Mouse (Mus musculus): ENCODE data around the gene Slc47a1.

DNA sequence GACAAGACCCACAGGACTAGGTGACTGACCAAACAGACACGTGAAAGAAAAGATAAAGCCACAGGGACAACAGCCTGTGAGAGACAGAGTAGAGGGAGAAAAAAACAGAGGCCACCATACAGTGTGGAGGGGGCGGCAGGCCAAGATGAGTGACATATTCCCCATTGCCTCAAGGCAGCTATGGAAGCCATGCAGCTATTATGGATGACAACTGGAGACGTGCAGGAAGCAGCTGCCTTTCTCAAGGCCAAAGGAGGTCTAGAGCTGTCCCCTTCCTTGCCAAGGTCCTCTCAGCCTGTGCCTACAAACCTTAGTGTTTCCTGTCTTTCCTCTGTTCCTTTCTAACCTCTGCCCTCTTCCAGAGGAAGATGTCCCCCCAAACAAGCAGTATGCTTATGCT is 12.2 kb downstream of the Slc47a1 start:
- TF ChIP-seq CTCF (IDR thresholded peaks at IDR 0.05; ENCODE audit: borderline replicate concordance, control insufficient read depth, extremely low read depth, insufficient read depth, low read length, poor library complexity): no peak
- TF ChIP-seq POLR2A (IDR thresholded peaks at IDR 0.05; ENCODE audit: control insufficient read depth, extremely low read depth, insufficient read depth, low read length, poor library complexity): no peak

All from thymus, adult 2 months (tissue).